Mouse (Mus musculus) spleen, postnatal 4 days (tissue): Measurements from ENCODE around the gene Psmg3.

ENCODE experiments used
- DNase-seq, 2 experiments: peaks; one replicate each; pipeline ENCODE4 v3.0.0; 2022; ENCODE audit warnings: low spot score in 2 of 2

Gene Psmg3

GRCm38 (mm10) chr5:139826357-139827055, at the start of gene Psmg3, which contains the start of gene Gm26938:
Gene Psmg3, minus strand, starts transcription at chr5:139826885.
Gene Gm26938, minus strand, starts transcription at chr5:139826407.
- peak; percentile 90 to 96 for DNase-seq

- DNase-seq: no peak
Observed at GRCm38 (mm10) chr5:139871526-139871925, 44.8 kb upstream of the Psmg3 start.

- no peak for DNase-seq
Observed at GRCm38 (mm10) chr5:139870886-139871285, 44.2 kb upstream of the Psmg3 start.

- DNase-seq: no peak
Observed at GRCm38 (mm10) chr5:139862759-139863158, 36.1 kb upstream of the Psmg3 start.

- DNase-seq: no peak
Observed at GRCm38 (mm10) chr5:139860328-139861104, 33.8 kb upstream of the Psmg3 start.

GRCm38 (mm10) chr5:139849626-139850320, 23.1 kb upstream of the Psmg3 start:
- DNase-seq: no peak

GRCm38 (mm10) chr5:139839142-139839541, 12.5 kb upstream of the Psmg3 start:
- DNase-seq: no peak

- peak; percentile 67 to 89 for DNase-seq
Observed at GRCm38 (mm10) chr5:139838476-139838892, 11.8 kb upstream of the Psmg3 start.

- no peak for DNase-seq
Observed at GRCm38 (mm10) chr5:139835706-139836105, 9.0 kb upstream of the Psmg3 start.

- no peak for DNase-seq
Observed at GRCm38 (mm10) chr5:139832125-139832524, 5.4 kb upstream of the Psmg3 start.

- DNase-seq: no peak
Observed at GRCm38 (mm10) chr5:139830734-139831133, 4.0 kb upstream of the Psmg3 start.

- no peak for DNase-seq
Observed at GRCm38 (mm10) chr5:139829384-139829783, 2.7 kb upstream of the Psmg3 start.

- DNase-seq: no peak
Observed at GRCm38 (mm10) chr5:139827593-139827992, 908 bp upstream of the Psmg3 start.

- no peak for DNase-seq
Observed at GRCm38 (mm10) chr5:139825947-139826346, 738 bp downstream of the Psmg3 start.

GRCm38 (mm10) chr5:139824531-139824930, 2.2 kb downstream of the Psmg3 start:
- DNase-seq: no peak

- DNase-seq: no peak
Observed at GRCm38 (mm10) chr5:139821466-139822459, 4.9 kb downstream of the Psmg3 start.

GRCm38 (mm10) chr5:139819538-139820181, 7.0 kb downstream of the Psmg3 start, which contains the start of gene Tmem184a:
Gene Tmem184a, minus strand, starts transcription at chr5:139819917.
- no peak for DNase-seq

- peak; percentile 84 to 88 for DNase-seq
Observed at GRCm38 (mm10) chr5:139818801-139819200, 7.9 kb downstream of the Psmg3 start.

GRCm38 (mm10) chr5:139818056-139818455, 8.6 kb downstream of the Psmg3 start:
- peak; percentile 50 to 70 for DNase-seq

- peak in 1 of 2 experiments; percentile 34 for DNase-seq
Observed at GRCm38 (mm10) chr5:139817292-139817691, 9.4 kb downstream of the Psmg3 start.
